Mouse (Mus musculus) G1E (cell line): Measurements from ENCODE around the gene Ntn1.

Experiments used
- CTCF ChIP-seq: IDR thresholded peaks from 2 replicates; pipeline ENCODE4 v1.5.1; 2012; ENCODE audit warnings: low read depth, low read length, inconsistent platforms, mixed read lengths
- GATA1 ChIP-seq: IDR thresholded peaks from 2 replicates; pipeline ENCODE4 v1.6.1; 2012; ENCODE audit warnings: borderline replicate concordance, low read length, inconsistent platforms, mixed read lengths
- GATA2 ChIP-seq: IDR thresholded peaks from 2 replicates; pipeline ENCODE4 v1.6.1; 2012; ENCODE audit warnings: low read depth, low read length, inconsistent platforms, borderline replicate concordance
- POLR2AphosphoS5 ChIP-seq: IDR thresholded peaks from 2 replicates; pipeline ENCODE4 v1.6.1; 2012; ENCODE audit warnings: low read depth, low read length, inconsistent platforms; ENCODE audit not compliant: insufficient replicate concordance
- TAL1 ChIP-seq: conservative IDR thresholded peaks from 2 replicates; pipeline ENCODE4 v1.6.1; 2012; ENCODE audit warnings: low read depth, low read length, inconsistent platforms, mixed read lengths

- no peak for TF ChIP-seq CTCF
- no peak for TF ChIP-seq TAL1
- no peak for TF ChIP-seq GATA1
- TF ChIP-seq GATA2 = no peak
- no peak for TF ChIP-seq POLR2AphosphoS5
These were observed 192.6 kb downstream of the Ntn1 start for GRCm38 (mm10) chr11:68208023-68208422.
